Mouse (Mus musculus) testis, adult 10 weeks (tissue): ENCODE results near the gene Obsl1. TPM values are rescaled to one million over a fixed set of nuclear protein-coding genes. Genes with fewer than 3 reads are reported as not detected.

Source experiments
- polyA plus RNA-seq: library from polyadenylated mRNA; stranded (reverse); fragments of 350-450 nt; fragmentation: Illumina TruSeq; extraction: RNeasy Lipid Tissue Mini Kit (QIAGEN cat#74804); gene quantifications from one replicate; pipeline ENCODE4 v1.2.3, GENCODE M21; 2014; ENCODE audit warnings: low read depth, low replicate concordance

Gene Obsl1
- polyA plus RNA-seq, result 2.6 TPM

DNA sequence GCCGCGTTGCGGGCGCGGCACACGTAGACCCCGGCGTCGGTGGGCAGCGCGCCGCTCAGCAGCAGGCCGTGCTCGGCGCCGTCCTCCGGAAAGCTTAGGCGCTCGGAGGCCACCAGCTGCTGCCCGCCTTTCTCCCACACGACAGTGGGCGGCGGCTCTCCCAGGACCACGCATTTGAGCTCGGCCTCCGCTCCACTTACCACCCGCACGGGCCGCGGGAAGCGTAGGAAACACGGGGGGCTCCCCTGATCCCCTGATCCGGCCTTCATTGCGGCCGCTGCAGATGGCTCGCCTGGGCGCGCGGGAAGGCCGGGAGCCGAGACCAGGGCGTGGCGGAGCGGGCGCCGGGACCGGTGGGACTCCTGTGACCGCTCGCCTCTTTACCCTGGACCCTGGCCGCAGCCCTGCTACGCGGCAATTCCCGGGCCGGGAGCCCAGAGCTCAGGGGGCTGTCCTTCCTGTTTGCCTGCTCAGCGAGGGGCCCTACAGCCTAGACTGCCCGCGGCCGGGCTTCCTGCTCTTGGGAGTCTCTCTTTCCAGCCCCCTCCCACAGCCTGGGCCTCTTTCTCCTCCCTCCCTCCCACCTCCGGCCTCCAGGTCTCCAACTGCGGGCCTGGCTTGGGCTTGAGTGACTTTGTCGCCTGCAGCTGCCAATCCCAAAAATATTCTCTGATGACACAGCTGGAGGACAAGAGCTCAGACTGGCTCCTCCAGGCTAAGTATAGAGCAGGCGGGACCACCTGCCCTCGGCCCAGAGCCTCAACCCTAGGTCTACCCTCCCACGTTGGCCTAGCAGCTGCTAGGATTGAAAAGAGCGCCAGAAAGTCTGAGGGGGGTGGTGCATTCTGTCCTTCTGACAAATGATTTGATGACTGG is at the start of gene Obsl1:
Obsl1 (minus strand) TSS at position 497 of the 876 bp plus-strand sequence.

GRCm38 (mm10) chr1:75545965-75546956 is 40.0 kb upstream of the Obsl1 start, which contains the start of gene Slc4a3:
Gene Slc4a3, plus strand, starts transcription at chr1:75546266.

DNA sequence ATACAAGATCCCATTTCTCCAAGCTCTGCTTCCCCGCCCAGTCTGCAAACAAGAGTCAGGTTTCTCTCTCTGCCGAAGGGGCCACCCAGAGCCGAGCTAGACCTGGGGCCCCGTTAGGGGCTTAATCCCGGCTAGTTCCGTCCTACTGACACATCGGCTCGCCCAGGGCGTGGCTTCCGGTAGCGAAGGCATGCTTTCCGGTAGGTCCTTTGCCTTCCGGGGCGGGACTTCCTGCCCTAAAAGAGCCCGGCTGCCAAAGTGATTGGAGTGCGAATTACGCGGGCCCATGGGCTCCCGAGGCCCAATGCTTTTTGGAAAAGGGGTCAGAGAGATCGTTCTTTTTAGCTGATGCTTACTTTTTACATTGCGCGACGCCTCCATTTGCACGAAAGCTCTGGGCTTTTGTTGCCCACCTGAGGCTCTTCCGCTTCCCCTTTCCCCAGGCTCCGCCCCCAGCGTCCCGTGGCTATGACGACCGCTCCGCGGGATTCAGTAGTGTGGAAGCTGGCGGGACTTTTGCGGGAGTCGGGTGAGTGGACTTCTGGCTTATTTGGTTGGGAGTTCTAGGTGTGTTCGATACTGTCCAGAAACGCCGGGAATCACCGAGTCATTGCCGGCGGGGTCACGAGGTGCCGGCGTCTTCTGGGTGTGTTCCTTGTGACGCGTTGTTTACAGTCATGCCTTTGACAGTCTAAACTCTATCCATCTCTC is 15.2 kb upstream of the Obsl1 start, which contains the start of gene Stk11ip:
Stk11ip (plus strand) TSS at position 209 of the 711 bp plus-strand sequence.

DNA sequence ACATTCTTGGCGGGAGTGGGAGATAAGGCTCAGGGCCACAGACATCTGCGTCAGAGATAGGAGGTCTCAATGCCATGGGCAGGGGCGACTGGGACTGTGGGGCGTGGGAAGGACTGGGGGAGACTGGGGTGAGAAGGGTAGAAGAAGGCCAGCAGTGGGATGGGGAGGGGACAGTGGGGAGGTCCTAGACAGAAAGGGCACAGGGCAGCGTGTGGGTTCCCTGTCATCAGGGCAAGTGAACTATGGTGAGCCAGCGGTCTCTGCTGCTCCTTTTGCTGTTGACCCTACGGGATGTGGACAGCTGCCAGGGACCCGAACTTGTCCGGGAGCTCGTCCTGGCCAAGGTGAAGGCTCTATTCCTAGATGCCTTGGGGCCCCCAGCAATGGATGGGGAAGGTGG is 754 bp upstream of the Obsl1 start, which contains the start of gene Inha:
Inha (plus strand) TSS at position 72 of the 400 bp plus-strand sequence.

DNA sequence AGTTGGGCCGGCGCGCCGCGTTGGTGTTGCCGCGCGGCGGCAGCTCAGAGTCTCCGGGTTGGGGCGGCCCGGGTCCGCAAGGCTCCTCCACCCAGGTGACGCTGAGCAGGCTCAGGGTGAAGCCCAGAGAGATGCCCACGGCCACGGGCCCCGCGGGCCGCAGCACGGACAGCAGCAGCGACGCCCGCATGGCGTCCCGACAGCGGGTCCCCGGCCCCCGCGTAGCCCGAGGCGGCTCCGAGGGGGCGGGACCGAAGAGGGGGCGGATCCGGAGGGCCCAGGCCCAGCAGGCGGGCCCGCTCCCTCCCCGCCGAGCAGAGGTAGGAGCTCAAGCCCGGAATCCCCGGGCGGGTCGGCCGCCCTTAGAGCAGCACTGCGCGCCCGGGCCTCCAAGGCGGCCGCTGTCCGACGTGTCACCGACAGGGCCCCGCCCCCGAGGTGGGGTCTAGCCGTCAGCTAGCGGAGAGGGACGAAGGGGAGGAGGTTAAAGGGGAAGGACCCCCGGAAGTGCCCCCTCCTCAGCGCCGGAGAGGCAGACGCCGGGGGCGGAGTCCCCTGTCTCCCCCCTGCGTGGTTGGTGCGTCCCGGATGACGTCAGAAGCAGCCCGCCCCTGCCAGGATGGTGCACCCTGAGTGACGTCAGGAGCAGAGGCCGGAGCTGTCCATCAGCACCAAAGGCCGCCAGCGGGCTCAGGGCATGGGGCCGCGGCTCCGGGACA is 27.2 kb downstream of the Obsl1 start, which contains the start of the genes Chpf and Tmem198:
Chpf (minus strand) TSS at position 392 of the 719 bp plus-strand sequence.
Tmem198 (plus strand) TSS at position 617 of the 719 bp plus-strand sequence.

GRCm38 (mm10) chr1:75450314-75451005 is 55.8 kb downstream of the Obsl1 start, which contains the start of gene Asic4:
Gene Asic4, plus strand, starts transcription at chr1:75450436.

DNA sequence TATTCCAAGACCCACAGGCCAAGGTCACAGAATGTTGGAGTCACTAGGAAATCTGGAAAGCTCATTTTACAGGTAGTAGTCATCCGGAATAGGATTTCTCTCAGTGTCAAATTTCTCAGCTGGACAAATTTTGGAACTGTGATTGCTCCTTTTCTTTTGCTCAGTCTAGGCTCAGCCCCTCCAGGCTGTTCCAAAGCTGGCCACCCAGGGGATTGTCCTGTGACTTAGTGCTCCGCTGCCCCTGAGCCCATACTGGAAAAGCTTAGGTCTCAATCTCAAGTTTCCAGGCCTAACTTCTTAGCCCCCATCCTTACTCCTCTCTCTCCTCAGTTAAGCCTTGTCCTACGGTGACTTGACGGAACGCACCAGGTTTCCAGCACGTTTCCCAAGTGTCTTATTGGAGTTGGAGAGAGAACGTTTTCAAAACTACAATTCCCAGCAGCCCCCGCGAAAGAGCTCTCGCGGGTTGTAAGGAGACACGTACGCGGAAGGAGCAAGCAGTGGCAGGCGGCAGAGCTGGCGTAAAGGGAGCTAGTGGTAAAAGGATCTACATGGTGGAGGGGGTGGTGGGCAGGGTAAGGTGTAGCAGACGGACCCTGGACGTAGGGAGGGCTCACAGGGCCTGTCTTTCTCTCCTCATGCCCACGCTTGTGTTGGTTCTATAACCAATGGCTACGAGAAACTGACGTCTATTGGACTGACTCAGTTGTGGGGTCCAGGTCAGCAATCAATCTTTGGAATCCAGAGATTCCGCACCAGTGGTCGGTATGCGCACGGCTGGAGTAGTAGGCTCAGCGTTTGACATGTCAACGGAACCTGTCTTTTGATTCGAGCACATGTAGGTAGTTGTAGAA is 70.5 kb downstream of the Obsl1 start, which contains the start of gene Gmppa:
Gmppa (plus strand) TSS at position 456 of the 854 bp plus-strand sequence.

Other genes starting within 250 kb of the Obsl1 start
- not detected for gene Ptprn, start 241.9 kb downstream of the Obsl1 start, polyA plus RNA-seq
- gene Resp18, start 228.0 kb downstream of the Obsl1 start, polyA plus RNA-seq, result 0.56 TPM
- 5.5 TPM for gene Dnpep, start 188.5 kb downstream of the Obsl1 start, polyA plus RNA-seq
- gene Des, start 146.1 kb downstream of the Obsl1 start, polyA plus RNA-seq, result 0.55 TPM
- 0.14 TPM for gene Speg, start 131.2 kb downstream of the Obsl1 start, polyA plus RNA-seq
- gene Gmppa, start 70.5 kb downstream of the Obsl1 start, polyA plus RNA-seq, result 7.7 TPM
- 0.08 TPM for gene Asic4, start 56.0 kb downstream of the Obsl1 start, polyA plus RNA-seq
- 0.35 TPM for gene Chpf, start 27.1 kb downstream of the Obsl1 start, polyA plus RNA-seq
- gene Tmem198, start 26.9 kb downstream of the Obsl1 start, polyA plus RNA-seq, result not detected
- gene Inha, start 625 bp upstream of the Obsl1 start, polyA plus RNA-seq, result 8.7 TPM
- 3.2 TPM for gene Stk11ip, start 15.1 kb upstream of the Obsl1 start, polyA plus RNA-seq
- 0.60 TPM for gene Slc4a3, start 39.8 kb upstream of the Obsl1 start, polyA plus RNA-seq